Mouse (Mus musculus) yolk sac, embryonic 10.5 days (tissue): ENCODE measurements around the gene Sumo2.
"Not testable (repeated sequence)": the region's sequence is repeated elsewhere in the genome, so short reads cannot be mapped to it uniquely, and the experiment has no call there.

ENCODE experiments used
- DNase-seq: peaks from one replicate; pipeline ENCODE4 v3.0.0-alpha.2; 2017; ENCODE audit warnings: low spot score

The Sumo2 gene

DNA sequence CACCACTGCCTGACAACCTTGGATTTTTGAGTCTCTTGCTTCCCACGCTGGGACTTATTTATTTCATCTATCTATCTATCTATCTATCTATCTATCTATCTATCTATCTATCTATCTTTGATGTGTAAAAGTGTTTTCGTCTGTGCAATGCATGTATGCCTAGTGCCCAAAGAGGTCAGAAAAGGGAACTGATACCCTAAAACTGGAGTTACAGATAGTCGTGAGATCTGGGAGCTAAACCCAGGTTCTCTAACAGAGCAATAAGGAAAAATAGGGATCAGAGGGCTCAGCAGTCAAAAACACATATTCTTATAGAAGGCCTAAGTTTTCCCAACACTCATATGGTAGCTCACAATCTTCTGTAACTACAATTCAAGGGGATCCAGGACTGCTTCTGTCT lies 16.5 kb downstream of the Sumo2 start:
- DNase-seq = no peak

DNA sequence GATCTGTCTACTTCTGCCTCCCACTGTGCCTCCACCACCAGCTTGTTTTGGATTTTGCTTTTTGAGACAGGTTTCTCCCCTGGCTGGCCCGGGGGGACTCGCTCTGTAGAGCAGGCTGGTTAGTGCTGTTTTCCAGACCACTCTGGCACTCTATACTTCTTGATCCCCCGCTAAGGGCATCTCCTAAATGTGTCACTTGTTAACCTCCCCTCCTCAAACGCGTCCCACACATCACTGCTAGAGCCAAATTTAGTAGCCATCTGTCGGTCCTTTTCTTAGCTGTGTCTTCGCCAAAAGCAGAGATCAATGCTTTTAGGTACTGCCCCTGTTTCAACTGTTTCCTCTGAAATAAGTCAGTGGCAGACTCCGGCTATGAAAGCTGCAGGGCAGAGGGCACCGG lies 17.4 kb downstream of the Sumo2 start:
- no peak for DNase-seq

DNA sequence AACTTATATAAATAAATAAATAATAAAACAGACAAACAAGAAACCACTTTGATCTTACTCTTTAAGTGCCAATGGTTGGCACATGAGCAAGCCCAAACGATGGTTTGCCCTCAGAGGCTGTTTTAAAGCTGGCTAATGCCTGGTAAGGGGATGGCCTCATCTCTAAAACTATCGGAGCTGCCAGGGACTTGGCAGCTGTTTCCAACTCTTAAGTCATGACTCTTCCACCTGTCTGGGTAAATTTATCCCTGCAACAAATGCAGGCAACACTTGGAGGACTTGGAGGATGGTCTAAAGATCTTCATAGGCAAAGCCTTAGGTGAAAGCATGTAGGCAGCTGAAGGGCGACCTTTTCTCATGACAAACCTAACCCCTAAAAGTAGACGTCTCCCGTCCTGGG lies 19.1 kb downstream of the Sumo2 start:
- no peak for DNase-seq

DNA sequence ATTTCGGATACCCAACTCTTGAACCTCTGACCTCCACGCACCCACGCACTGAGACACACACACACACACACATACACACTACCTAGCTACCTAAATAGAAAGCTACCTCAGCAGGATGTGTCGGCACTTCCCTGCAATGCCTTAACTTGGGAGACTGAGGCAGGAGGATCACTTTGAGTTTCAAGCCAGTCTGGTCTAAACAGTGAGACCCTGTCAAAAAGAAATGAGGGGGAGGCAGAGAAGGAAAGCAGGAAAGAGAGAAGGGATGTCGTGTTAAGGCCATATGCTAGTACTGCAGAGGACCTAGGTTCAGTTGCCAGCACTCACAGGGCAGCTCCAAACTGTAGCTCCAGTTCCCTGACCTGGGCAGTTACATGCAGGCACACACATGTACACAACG lies 21.1 kb downstream of the Sumo2 start:
- DNase-seq = no peak

DNA sequence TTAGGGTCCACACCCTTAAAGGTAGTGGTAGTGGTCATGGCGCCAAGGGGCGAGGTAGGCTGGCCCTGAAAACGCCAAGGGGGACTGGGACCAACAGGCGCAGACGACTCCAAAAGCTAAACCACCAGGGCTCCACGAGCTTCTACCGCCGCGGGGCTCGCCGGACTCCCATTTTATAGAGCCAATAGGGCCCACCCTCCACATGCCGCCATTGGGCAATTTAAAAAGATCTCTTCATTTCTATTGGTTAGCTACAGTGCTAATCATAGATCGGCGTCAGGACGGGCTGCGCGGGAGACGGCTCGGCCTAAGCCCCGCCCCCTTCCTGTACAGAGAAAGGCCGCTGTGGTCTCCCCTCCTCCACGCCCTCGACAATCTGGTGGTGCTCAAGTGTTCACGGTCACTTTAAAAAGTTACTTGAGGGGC lies 21.8 kb downstream of the Sumo2 start, which contains the start of gene Jpt1:
Gene Jpt1, minus strand, starts transcription at position 150 of the 426 bp plus-strand sequence.
- DNase-seq = peak; percentile 95

DNA sequence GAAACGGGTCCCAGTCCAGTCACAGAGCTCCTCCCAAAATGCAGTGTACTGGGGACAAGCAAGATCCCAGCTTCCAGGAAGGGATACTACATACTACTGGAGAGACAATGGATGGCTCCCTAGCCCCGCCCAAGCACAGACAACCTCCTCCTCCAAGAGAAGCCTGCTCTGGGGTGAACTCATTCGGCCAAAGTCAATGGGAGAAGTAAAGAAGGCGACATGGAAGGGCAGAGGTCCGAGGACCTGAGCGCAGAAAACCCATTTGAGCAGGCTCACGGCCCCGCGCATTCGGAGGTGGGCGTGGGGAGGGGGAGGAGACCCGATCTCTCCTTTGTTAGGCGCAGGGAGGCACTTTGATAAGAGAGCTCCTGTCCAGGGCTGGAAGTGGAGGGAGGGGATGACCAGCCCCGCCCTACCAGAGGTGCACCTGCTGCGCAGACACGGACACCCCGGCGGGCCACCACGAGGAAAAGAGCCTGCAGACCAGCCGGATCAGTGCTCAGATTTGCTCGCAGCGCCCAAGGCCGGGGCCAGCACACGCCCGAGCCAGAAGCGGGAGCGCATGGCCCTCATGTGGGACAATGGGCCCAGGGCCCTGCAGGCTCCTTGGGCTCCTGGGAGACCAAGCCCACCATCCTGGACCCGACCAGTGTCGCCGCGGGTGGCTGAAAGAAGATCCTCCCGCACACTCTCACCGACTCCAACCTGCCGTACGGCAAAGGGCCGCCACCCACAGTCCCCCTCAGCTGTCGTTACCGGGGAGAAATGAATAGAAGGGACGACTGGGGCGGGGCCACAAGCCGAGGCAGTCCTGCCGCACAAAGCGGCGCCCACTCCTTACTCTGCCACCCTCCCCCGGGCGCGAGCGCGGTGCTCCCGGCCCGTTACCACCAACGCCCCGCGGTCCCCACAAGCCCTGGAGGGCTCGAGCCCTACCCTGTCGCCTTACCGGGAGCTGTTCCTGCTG lies 22.5 kb downstream of the Sumo2 start:
- peak; percentile 75 for DNase-seq

DNA sequence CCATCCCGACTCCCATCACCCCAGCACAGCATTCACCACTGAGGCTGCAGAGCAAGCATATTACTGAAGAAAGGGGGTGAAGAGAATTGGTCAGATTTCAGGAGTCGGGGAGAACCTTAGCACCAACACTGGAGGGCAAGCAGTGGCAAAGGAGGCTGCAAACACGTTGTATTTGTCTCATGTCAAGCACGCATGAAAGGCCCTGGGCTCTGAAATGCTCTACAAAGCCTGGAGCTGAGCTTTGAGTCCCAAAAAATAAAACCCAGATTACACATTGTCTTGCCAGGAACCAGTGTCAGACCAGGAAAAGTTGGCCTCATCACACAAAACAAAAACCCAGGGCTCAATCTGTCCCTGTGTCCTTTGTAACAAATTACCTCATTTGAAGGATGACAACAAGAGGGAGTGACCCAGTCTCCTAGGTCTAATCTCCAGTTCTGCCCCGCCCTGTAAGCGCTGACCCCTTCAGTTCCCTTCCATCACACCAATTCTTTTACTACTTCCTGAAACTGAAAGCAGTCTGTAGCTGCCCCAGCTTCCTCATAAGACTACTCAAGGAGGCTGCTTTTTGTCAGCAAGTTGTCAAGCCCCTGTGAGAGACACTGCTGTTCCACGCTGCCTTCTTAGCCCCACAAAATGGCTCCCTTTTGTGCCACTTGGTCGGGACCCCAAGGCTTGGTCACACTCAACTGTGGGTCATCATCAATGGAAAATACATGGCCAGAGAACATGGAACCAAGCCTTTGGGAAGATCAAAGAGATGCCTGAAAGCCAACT lies 23.5 kb downstream of the Sumo2 start:
- DNase-seq = peak; percentile 17

DNA sequence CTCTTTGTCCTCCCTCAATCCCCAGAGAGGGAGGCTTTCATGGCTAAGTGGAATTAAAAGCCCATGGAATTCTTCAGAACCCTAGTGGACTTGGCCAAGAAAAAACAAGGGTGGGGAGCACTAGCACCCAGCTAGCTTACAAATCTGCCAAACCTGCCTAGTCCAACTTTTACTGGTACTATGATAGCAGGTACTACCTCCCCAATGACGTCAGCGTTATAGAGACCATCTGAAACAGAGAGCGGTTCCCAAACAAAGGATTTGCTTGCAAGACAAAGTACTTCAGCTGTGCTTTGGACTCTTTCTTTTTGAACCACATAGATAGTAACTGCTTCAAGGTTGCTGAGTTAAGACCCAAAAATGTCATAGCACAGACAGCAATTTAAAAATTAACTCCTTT lies 24.1 kb downstream of the Sumo2 start:
- peak; percentile 11 for DNase-seq

DNA sequence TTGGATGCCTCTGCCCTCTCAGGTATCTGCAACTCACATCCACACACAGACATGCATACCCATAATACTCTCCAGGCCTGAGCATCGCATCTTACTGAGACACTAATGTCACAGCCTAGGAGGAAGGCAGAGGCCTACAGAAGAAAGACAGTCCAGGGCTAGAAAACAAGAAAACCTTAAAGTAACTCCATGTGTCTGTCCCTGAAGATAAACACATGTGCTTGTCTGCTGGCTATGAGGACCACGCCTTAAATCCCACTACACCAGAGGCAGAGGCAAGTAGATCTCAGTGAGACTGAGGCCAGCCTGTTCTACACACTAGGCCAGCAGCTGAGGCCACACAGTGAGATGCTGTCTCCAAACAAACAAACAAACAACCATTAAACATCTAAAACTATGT lies 25.0 kb downstream of the Sumo2 start:
- DNase-seq = peak; percentile 21

DNA sequence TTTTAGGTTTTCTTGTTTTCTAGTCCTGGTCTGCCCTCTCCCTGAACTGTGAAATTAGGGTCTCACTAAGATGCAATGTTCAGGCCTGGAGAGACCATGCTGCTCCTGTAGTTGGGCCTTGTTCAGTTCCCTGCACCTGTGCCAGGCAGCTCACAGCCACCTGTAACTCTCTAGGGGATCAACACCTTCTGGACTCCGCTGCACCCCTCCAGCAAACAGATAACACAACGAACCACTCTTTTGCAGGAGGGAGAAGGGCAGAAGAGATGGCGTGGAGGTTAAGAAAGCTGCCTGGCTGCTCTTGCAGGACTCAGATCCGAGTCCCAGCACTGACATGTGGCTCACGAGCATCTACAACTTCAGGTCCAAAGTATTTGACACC lies 25.6 kb downstream of the Sumo2 start:
- peak; percentile 19 for DNase-seq

DNA sequence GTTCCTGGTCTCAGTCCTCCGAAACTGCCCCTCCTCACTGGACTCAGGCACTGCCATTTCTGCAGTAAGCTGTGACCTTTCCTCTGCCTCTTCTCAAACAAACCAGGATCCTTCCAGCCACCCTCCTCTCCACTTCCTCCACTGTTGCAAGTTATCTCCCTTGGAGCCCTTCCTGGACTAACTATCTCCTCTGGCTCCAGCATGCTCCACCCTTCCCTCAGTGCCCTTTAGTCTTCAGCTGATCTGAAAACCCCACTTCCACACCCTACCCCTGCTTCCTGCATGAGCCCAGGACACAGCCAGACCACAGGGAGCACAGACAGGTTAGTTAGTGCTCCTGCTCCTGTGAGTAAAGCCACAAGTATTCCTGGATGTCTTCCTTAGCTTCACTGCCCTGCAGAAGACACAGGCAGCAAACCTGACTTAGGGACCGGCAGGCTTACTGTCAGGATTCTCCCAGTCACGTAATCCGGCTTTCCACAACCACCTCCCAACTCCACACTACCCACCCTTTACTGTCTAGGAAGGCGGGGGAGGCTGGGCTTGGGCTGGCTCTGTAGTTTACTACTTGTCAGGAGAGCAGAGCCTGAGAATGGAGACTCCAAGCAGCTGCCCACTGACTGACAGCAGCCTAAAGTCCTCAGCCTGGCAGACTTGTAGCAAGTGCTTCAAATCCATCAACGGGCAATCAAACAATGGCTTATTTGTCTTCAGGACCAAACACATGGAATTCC lies 26.1 kb downstream of the Sumo2 start:
- peak; percentile 77 for DNase-seq

DNA sequence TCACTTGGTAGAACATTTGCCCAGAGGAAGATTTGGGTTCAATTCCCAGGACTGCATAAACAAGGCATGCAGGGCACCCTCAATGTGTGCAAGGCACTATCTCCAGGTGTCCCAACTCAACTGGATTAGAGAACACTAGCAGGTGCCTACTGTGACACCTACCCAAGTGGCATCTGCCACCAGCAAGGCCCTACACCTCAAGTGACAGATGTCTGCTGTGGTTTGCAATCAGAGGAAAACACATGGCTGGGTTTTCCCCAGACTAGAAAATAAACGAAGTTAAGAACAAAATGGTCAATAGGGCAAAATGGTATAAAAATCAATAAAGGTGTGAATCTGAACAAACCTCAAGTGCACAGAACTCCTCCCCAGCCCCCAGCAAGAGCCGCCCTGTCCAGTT lies 28.0 kb downstream of the Sumo2 start:
- no peak for DNase-seq

DNA sequence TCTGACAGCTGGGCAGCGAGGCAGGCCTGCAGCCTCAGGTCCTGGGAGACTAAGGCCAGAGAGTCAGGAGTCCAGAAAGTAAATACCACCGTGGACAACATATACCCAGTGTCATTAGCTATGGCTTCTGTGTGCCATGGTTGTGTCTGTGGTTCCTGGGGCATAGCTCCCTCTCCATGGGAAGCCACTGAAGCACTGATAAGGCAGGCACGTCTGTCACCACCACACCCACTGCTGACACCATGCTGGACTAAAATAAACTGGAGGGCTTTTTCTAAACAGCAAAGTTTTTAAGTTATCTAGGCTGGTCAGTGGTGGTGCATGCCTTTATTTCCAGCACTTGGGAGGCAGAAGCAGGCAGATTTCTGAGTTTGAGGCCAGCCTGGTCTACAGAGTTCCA lies 29.5 kb downstream of the Sumo2 start:
- no peak for DNase-seq

DNA sequence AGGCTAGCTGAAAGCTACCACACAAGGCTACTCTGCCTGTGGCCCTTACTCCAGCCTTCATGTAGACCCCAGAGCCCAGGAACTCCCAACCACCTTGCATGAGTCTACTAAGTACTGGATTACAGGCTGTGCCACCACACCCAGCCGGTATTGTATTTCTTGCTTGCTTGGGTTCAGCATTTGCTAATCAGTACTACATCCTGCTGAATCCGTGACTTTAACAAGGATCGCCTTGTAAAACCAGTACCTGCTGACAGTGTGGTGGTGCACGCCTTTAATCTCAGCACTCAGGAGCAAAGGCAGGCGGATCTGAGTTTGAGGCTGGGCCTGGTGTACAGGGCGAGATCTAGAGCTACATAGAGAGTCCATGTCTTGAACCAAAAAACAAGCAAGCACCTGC lies 33.4 kb downstream of the Sumo2 start:
- DNase-seq = no peak

DNA sequence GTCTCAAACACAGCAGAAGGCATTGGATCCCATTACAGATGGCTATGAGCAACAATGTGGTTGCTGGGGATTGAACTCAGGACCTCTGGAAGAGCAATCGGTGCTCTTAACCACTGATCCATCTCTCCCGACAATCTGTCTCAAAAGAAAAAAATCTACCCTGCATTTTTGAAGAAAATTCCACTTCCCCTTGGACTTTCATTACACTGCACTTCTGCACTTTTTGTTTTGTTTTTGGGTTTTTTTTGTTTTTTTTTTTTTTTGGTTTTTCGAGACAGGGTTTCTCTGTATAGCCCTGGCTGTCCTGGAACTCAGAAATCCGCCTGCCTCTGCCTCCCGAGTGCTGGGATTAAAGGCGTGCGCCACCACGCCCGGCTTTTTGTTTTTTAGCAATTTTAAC lies 39.5 kb downstream of the Sumo2 start:
- not testable (repeated sequence) for DNase-seq

DNA sequence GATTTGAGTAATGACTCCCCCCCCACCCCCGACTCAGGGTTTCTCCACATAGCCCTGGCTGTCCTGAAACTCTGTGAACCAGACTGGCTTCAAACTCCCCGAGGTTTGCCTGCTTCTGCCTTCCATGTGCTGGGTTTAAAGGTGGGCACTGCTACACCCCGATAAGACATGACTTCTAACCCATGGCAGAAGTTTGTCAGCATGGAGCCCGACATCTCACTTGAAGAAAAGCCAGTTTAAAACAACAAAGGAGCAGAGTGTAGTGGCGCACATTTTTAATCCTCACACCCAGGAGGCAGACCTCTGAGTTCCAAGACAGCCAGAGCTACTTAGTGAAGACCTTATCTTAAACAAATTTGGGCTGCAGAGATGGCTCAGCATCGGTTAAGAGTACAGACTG lies 43.7 kb downstream of the Sumo2 start:
- DNase-seq = no peak

DNA sequence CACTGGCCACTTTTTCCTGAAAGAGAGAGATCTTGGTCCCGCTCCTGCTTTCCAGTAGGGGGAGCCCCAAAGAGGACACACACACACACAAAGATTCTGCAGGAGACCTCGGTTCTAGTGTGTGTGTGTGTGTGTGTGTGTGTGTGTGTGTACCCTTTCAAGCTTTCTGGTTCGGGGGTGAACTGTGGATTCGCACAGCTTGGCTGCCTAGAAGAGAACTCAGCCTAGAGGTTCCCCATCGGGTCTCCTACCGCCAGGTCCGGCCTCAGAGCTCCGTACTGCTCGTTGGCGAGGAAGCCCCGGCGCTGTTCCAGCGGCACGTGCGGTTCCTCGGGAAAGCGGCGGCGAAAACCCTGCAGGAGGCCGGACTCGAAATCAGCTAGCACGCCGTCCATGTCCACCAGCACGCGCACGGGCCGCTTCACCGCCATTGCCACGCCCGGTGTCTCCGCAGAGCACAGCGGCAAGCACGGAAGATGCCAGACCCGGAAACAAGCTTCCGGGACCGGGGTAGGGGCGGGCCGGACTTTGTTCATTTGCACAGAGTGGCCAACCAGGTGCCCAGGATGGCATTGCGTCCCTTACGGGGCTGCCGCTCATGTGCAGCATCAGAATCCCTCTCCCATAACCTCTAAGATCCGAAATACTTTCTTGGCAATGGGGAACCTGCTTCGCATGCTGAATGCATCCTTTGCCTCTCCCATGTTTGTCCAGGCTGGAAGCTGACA lies 44.6 kb downstream of the Sumo2 start, which contains the start of gene Nt5c:
Gene Nt5c, minus strand, starts transcription at position 507 of the 728 bp plus-strand sequence.
- DNase-seq = peak; percentile 78

DNA sequence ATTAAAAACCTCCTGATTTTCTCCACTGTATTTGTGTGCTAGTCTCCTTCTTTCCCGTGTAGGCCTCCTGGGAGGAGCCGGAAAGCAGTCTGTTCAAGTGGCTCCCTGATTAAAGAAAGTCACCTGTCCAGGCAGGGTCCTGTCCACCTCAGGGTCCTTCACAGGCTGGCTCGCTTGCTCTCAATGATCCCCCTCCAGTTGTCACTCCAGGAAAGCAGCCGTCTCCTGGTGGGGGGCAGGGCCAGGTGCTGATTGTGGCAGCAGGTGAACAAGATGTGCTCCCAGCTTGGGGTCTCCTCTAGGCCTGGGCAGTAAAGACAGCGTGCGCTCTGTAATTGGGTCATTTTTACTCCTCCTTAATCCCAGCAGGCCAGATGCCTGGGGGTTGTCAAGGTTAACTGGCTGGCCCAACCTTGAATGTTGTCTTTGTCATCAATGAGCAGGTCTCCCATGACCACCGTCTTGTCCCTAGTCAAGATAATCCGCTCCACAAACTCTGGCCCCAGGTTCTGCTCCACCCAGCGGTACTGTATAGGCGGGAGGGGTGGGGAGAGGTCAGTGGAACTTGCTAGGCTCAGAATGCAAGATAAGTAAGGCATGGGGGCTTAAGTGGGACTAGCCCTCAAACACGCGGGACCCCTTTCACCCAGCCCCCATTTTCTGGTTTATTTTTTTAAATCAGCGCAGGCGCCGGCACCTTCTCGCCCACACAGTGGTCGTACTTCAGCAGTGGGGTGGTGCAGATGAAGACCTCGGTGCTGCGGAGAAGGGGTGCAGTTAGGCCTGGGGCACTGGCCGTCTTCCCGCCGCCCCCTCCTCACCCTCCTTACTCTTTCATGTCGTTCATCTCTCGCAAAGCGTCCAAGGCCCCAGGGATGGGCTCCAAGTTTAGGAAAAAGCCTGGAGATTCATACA lies 45.4 kb downstream of the Sumo2 start:
- no peak for DNase-seq

DNA sequence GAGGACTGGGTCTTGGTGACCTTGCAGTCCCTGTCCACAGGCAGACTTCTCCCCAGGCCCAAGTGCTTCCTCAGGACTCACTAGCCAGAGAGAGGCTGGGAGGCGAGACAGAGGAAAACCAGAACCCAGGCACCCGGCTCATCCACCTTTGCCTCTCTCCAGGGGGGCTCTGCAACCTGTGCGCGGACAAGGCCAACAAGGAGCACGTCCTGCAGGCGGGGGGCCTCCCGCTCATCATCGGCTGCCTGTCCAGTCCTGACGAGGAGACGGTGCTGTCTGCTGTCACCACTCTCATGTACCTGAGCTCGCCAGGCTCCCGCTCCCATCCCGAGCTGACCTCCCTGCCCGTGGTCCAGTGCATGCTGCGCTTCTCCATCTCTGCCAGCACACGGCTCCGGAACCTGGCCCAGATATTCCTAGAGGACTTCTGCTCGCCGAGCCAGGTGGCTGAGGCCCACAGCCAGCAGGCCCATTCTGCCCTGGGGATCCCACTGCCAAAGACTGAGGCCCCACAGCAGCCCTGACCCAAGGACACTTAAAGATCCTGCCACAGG lies 47.4 kb downstream of the Sumo2 start:
- DNase-seq = no peak

DNA sequence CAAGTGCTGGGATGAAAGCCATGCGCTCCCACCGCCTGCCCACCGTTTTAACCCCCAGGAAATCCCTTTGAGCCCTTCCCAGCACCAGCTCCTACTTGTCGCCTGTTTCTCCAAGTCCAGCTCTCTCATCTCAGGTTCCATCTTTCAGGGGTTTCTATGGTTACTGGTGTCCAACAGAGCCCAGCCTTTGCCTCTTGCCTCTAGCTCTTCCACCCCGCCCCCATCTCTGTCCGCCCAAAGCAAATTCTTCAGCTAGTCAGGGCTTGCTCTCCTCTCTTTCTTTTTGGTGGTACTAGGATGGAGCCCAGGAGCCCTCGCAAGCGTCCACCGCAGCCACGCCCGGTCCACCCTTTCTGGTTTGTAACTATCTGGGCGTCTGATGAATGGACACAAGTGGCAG lies 50.9 kb downstream of the Sumo2 start:
- no peak for DNase-seq
